Mouse (Mus musculus) ovary, postnatal 10 days (tissue): ENCODE measurements around the gene Pvrig.
"Not testable (repeated sequence)": the region's sequence is repeated elsewhere in the genome, so short reads cannot be mapped to it uniquely, and the experiment has no call there.

Experiments used
- DNase-seq: peaks from one replicate; pipeline ENCODE4 v3.0.0; 2022; ENCODE audit warnings: low spot score

Gene Pvrig

DNA sequence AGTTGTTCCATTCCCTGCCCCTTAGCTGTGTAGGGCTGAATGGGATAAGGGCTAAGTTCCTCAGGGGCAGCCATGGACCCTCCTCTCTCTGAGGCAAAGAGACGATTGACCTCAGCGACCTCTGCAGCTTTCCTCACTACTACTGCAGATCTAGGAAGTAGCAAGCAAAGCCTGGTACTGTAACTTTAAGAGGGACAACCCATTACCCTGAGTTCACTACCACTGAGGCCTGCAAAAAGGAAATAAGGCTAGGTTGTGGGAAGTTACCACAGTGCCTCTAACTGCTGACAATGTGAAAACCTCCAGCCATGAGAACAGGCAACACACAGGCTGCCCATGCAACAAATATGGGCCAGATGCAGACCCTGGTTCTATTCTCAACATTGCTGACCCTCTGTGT, at the start of gene Pvrig:
Pvrig (plus strand) TSS at position 301 of the 400 bp plus-strand sequence.
- no peak for DNase-seq

- DNase-seq: no peak
Observed at GRCm38 (mm10) chr5:138294158-138294557, 47.6 kb upstream of the Pvrig start.

DNA sequence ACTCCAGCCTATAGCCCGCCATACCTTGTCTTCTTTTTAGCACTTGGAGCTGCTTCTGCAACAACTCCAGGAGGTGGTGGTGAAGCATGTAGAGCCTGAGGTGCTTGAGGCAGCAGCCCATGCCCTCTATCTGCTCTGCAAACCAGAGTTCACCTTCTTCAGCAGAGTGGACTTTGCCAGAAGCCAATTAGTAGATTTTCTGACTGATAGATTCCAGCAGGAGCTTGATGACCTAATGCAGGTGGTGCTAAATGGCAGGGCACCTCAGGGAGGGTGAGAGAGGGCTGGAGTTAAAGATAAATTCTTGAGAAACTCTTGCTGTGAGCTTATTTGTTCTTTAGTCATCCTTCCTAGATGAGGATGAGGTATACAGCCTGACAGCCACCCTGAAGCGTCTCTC, 42.1 kb upstream of the Pvrig start:
- no peak for DNase-seq

- DNase-seq: no peak
Observed at GRCm38 (mm10) chr5:138312795-138313194, 29.0 kb upstream of the Pvrig start.

- DNase-seq: no peak
Observed at GRCm38 (mm10) chr5:138343216-138343615, 1.5 kb downstream of the Pvrig start.

- not testable (repeated sequence) for DNase-seq
Observed at GRCm38 (mm10) chr5:138363208-138363607, 21.4 kb downstream of the Pvrig start.

DNA sequence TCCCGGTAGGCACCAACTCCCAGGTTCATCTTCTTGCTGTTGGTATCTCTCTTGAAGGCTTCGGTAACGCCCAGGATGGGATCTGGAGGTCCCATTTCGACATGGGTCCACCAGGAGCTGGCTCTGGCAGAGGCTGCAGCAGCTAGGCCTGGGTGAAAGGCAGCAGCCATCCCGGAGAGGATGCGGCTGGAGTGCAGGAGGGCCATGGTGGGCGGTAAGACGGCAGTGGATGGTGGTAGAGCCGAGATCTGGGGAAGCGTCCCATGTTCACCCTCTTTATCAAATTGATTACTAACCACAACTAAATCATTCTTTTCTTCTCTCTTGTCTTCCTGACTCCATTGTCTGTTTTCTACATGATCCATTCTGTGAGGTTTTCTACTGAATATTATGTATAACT, 23.6 kb downstream of the Pvrig start:
- DNase-seq: not testable (repeated sequence)
